Mouse (Mus musculus) gastrocnemius, adult 2 months (tissue): Measurements from ENCODE around the gene Bod1. TPM values are rescaled to one million over a fixed set of nuclear protein-coding genes. Genes with fewer than 3 reads are reported as not detected.

ENCODE experiments used
- DNase-seq: peaks from one replicate; pipeline ENCODE4 v3.0.0; 2022
- H3K27ac ChIP-seq: fragments of 200-600 bp; 2 replicates; pipeline ENCODE4 v1.8.1; 2022; ENCODE audit warnings: mild to moderate bottlenecking
- H3K4me3 ChIP-seq: fragments of 200-600 bp; 2 replicates; pipeline ENCODE4 v1.8.1; 2022; ENCODE audit warnings: mild to moderate bottlenecking, moderate library complexity
- CTCF ChIP-seq: fragments of 200-600 bp; IDR thresholded peaks from 2 replicates; pipeline ENCODE4 v1.8.1; 2022; ENCODE audit warnings: antibody characterized with exemption, mild to moderate bottlenecking, moderate library complexity
- intact Hi-C: fragments of 180-260 bp; cut with DNase I; formaldehyde crosslinking; loops from one replicate; pipeline ENCODE4 v1.15.1; 2025
- long read RNA-seq, 2 experiments: library from polyadenylated mRNA; stranded (forward); transcript quantifications; one replicate each; pipeline ENCODE4 v2.0.0; 2021
- total RNA-seq, 2 experiments: library from RNA; stranded (reverse); gene quantifications; 2 replicates each; pipeline ENCODE4 v1.2.3; 2021

The Bod1 gene
- 100 to 1,000 TPM; 137 to 158 TPM for total RNA-seq
- long read RNA-seq, experiment 1, transcript Bod1-201 (4 exons, 1,394 nt), result major isoform, 200 of 213 reads
- long read RNA-seq, experiment 1, partial matches to known transcripts, result 1 of 213 reads
- long read RNA-seq, experiment 1, other reads (novel, unspliced or antisense), result 11 of 213 reads
- long read RNA-seq, experiment 2, transcript Bod1-201 (4 exons, 1,394 nt), result major isoform, 278 of 307 reads
- long read RNA-seq, experiment 2, partial matches to known transcripts, result 25 of 307 reads
- long read RNA-seq, experiment 2, other reads (novel, unspliced or antisense), result 3 of 307 reads

DNA sequence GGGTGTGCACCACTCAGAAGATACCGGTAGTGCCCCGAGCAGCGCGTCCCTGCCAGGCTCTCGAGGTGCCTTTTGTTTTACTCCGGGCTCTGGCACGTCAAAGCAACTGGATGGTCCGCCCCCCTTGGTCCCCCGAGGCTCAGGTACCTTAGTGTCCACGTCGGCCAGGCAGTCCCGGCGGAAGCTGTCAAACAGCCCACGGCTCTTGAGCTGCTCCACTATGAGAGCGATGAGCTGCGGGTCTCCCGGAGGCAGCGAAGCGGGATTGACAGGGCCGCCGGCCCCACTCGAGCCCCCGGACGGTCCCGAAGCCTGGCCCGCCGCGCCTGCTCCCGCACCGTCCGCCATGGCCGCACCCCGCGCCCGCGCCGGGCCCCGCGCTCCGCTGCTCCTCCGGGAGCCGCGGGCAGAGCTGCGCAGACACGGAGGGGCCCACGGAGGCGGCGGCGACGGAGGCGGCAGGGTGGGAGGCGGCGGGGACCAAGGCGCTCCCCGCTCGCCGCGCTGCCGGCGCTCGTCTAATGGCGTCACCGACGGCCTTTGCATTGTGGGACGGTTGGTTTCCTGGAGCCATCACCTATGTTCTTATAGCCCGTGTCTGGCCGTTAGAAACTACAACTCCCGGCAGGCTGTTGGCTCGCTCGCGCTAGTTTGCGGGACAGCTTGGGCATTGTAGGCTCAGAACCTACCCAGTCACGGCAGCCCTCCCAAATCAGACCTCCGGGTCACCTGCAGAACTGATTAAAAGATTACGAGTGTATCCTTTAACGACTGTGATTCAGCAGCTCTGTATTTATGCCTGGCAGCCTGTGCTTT is at the start of gene Bod1:
TSS of gene Bod1 (minus strand) at position 532 of the 816 bp plus-strand sequence.
- H3K27ac ChIP-seq, result peak within 1 kb of the TSS; percentile 90
- peak within 1 kb of the TSS; percentile 96 for H3K4me3 ChIP-seq
- peak; percentile 95 for DNase-seq
- TF ChIP-seq CTCF, result no peak
- intact Hi-C loops, result no loop called here

DNA sequence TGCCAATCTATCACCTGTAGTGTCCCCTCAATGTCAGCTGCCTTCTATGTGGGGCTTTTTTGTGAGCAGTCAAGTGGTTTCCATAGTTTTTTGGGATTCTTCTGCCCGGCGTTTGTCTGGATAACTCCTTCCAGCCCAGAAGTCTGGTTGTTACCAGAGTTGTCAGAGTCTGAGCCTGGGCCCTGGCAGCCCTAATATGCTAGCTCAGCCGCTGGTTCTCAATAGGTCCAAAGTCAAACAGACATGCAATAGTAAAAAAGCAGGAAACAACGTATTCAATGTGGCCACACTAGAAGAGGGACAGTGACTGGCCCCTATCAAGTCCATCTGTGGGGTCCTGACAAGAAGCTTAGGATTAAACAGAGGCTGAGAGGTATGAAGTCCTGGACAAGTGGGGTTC is 47.4 kb upstream of the Bod1 start:
- no peak for TF ChIP-seq CTCF
- H3K27ac ChIP-seq, result peak overlapping the region; percentile 94
- no peak for DNase-seq
- H3K4me3 ChIP-seq, result no peak overlapping the region
- intact Hi-C loops, result loop anchor here (5.0 kb wide), 1 partner anchor 113 kb away; no protein-coding TSS in a partner anchor

DNA sequence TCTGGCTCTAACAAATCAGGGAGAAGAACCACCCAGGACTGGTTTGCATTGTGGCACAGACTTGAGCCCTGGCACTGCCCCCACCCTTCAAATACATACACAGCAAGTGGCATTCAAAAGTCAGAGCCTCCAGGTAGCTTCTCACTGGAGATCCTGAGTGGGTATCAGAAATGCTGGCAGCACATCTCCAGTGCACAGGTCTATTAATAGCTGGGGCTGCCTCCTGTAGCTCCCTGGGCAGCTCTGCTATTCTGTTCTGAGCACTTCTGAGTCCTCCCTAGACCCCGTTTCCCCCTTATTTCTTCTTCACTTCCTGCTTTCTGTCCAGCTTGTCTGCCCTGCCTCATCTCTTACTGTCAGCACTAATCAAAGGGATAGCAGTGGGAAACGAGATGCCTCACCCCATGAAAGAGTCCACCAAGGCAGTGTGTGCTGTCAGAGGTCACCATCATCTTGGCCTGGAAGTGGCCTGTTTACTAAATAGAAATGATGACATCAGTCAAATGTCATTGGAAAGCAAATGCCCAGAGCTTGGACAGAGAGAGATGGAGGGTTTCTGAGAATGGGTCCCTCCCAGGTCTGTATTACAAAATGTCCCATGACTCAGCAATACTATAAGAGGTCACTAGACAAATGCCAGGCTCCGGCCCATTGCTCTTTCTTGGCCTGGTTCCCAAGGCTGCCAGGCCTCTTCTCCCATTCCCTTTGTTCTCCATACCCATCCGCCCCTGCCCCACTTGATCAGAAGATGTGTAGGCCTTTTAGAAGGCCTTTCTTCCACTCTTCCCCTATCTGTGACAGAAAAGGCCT is 46.4 kb upstream of the Bod1 start:
- H3K27ac ChIP-seq, result peak overlapping the region; percentile 94
- no peak overlapping the region for H3K4me3 ChIP-seq
- no peak for TF ChIP-seq CTCF
- intact Hi-C loops, result loop anchor here (1.0 to 5.0 kb wide), 2 partner anchors 48 to 114 kb away; no protein-coding TSS in a partner anchor
- peak; percentile 52 for DNase-seq

DNA sequence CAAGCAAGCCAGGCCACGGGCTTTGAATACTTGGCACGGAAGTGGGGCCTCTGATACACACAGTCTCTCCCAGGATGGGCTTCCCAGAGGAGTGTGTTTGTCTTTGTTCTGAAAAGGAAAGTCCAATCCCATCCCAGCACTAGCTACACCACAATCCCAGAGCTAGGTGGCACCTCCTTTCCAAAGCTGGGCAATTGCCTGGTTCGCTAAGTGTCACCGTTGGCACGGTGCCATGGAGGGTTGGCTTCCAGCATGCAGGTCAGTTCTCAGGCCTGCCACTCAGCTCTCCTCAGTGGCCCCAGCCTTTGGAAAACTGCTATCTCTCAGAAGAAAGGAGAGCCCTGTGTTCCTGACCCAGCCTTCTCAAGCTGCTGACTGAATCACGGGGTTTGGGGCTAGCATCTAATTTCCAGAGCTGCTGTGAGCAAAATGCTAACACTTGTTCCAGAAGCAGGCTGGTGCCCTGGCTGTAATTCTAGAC is 42.0 kb upstream of the Bod1 start:
- TF ChIP-seq CTCF, result no peak; the same call in 1 of the 2 replicates
- Histone ChIP-seq H3K27ac (peak overlapping the region; percentile 94), H3K4me3 (peak overlapping the region; percentile 63)
- peak; percentile 91 for DNase-seq
- intact Hi-C loops, result loop anchor here (5.0 kb wide), 1 partner anchor 159 kb away; the partner anchor contains the start of gene Cpeb4

DNA sequence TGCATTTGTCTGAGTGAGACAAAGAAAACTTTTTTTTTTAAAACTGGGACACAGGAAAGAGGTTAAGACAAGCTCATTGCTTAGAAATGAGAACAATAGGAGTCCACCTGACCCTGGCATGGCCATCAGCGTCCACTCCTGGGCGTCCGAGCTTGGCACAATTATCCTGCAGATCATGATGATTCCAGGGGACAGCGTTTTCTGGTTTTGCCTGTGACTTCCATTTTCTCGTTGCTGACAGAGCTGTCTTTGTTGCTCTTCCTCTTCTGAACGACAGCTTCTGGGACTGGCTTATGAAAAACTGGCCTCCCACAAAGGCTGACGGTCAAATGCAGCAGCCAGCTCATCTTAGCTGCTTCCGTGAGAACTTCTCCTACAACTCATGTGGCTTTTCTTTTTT is 41.4 kb upstream of the Bod1 start:
- peak overlapping the region; percentile 94 for H3K27ac ChIP-seq
- DNase-seq, result peak; percentile 33
- H3K4me3 ChIP-seq, result peak overlapping the region; percentile 63
- intact Hi-C loops, result loop anchor here (5.0 kb wide), 1 partner anchor 159 kb away; the partner anchor contains the start of gene Cpeb4
- no peak for TF ChIP-seq CTCF

DNA sequence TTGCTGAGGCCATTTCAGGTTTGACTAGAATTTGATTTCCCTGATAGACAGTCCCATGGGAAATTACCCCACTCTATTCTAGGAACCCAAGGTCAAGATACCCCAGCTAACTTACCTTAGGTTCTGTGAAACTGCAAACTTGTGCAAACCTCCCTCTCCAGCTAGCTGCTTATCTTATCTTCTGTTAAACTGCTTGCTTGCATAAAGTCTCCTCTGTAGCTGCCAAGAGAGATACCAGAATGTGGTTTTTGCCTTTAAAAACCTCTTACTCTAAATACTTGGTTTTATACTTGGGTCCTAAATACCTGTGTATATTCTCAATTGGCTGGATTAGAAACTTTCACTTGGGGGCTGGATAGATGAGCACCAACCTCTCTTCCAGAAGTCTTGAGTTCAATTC is 36.1 kb upstream of the Bod1 start:
- H3K4me3 ChIP-seq, result no peak overlapping the region
- intact Hi-C loops, result no loop called here
- TF ChIP-seq CTCF, result no peak
- DNase-seq, result no peak
- H3K27ac ChIP-seq, result no peak overlapping the region

DNA sequence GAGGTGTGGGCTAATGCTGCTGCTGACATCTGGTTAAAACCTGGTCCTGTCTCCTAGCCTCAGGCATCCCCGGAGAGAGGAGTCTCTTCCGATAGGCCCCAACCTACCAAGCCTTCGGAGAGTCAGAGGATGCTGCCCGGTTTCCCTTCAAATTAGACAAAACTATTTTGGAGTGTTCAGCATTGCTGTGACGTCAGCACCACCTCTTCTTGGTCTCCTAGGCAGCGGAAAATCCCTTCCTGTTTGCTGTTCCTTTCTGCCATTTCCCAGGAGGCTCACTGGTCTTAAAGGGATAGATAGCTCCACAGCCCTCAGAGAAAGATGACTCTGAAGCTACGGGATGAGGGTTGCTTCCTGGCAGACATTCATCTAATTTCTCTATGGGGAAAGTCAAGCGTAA is 31.5 kb upstream of the Bod1 start:
- H3K27ac ChIP-seq, result peak overlapping the region; percentile 49
- TF ChIP-seq CTCF, result no peak
- intact Hi-C loops, result no loop called here
- H3K4me3 ChIP-seq, result no peak overlapping the region
- no peak for DNase-seq

DNA sequence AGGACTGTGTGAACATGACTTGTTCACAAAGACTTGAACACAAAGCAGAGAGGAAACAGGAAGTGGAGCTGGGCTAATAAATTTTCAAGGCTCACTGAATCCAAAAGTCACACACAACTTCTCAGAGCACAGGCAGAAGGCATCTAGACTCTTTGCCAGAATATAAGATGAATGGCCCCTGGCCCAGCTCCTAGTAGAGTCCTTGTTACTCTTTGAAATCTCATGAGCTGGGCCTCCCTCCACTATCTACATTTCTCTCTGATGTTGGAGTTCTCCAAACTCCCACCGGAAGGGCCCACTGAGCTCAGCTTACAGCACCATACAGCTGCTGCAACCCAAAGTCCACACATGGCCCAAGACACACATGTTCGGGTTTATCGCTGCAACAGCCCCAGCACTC is 30.2 kb upstream of the Bod1 start:
- no peak overlapping the region for H3K27ac ChIP-seq
- H3K4me3 ChIP-seq, result no peak overlapping the region
- intact Hi-C loops, result no loop called here
- no peak for TF ChIP-seq CTCF
- no peak for DNase-seq

DNA sequence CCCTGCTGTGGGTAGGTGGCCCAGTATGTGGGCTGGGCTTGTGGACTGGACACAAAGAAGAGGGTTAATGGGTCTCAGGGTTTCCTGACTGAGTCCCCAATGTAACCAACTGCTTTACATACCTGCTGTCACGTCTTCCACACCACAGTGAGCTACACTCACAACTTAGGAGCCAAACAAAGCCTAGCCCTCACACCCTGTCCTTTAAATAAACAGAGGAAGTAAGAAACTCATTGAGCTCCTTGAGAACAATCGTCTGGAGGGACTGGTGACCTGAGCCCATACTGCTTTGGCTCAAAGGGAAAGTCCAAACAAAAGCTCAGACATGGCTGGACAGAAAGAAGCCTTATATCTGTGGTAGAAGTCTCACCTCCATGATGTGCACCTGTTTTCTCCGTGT is 27.8 kb upstream of the Bod1 start:
- no peak for DNase-seq
- Histone ChIP-seq H3K4me3 (no peak overlapping the region), H3K27ac (peak overlapping the region; percentile 72)
- TF ChIP-seq CTCF, result no peak
- intact Hi-C loops, result no loop called here

DNA sequence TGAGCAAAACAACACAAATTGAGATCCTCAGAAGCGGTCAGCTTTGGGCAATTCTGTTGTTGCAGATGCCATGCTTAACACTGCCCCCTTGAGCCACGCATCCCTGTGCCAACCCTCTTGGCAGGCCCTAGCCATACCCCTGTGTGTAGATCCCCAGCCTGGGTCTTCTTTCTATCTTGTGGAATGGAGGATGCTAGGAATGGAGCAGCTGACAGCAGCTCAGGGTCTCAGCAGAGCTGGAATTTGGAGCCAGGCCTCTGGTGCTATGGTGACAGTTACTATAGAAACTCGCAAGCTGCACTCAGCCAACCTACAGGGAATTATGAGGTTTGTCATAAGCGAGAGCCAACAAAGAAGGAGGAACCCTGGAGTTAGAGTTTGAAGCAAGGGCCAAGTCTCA is 23.1 kb upstream of the Bod1 start:
- intact Hi-C loops, result loop anchor here (5.0 kb wide), 1 partner anchor 72 kb away; no protein-coding TSS in a partner anchor
- H3K27ac ChIP-seq, result no peak overlapping the region
- no peak for DNase-seq
- no peak for TF ChIP-seq CTCF
- H3K4me3 ChIP-seq, result no peak overlapping the region

DNA sequence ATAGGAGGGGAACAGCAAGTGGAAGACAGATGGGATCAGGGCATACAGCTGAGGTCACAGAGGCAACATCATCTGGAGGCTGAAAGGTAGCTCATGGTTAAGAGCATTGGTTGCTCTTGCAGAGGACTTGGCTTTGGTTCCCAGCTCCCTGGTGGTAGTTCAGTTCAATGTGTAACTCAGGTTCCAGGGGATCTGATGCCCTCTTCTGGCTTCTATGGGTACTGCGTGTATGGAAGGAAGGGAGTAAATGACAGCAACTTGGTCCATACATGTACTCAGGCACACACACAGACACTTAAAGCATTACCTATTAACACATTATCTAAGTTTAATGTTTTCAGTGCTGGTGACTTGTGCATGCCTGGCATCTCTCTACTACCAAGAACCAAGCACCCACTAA is 22.4 kb upstream of the Bod1 start:
- Histone ChIP-seq H3K4me3 (no peak overlapping the region), H3K27ac (peak overlapping the region; percentile 63)
- intact Hi-C loops, result loop anchor here (5.0 kb wide), 1 partner anchor 73 kb away; no protein-coding TSS in a partner anchor
- TF ChIP-seq CTCF, result peak; percentile 56
- no peak for DNase-seq

DNA sequence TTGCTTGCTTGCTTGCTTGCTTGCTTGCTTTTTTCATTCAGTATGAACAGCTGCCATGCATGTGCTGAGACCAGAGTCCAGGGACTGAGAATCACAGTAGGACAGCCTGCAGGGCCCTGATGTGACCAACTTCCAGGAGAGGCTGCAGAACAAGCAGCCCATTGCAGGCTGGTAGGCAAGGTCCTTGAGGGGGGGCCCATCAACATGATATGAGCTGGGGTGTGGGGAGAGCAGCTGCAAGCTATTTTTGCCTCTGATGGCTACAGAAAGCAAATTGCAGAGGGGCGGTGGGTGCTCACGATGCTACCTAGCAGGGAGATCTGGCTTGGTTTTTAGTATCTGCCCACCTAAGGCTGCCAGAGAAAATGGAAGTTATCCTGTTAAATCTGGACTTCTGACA is 21.6 kb upstream of the Bod1 start:
- peak overlapping the region; percentile 63 for H3K27ac ChIP-seq
- no peak for TF ChIP-seq CTCF
- intact Hi-C loops, result loop anchor here (5.0 kb wide), 1 partner anchor 74 kb away; no protein-coding TSS in a partner anchor
- peak; percentile 64 for DNase-seq
- no peak overlapping the region for H3K4me3 ChIP-seq
